Mouse (Mus musculus) heart, adult 10 weeks (tissue): ENCODE measurements around the gene Sntg2. TPM values are rescaled to one million over a fixed set of nuclear protein-coding genes. Genes with fewer than 3 reads are reported as not detected.

Experiments
- polyA plus RNA-seq: library from polyadenylated mRNA; stranded (reverse); fragments of 350-450 nt; fragmentation: Illumina TruSeq; extraction: RNeasy Lipid Tissue Mini Kit (QIAGEN cat#74804); gene quantifications from one replicate; pipeline ENCODE4 v1.2.3, GENCODE M21; 2014; ENCODE audit warnings: low read depth, low replicate concordance

Gene Sntg2
- 0.55 TPM for polyA plus RNA-seq

DNA sequence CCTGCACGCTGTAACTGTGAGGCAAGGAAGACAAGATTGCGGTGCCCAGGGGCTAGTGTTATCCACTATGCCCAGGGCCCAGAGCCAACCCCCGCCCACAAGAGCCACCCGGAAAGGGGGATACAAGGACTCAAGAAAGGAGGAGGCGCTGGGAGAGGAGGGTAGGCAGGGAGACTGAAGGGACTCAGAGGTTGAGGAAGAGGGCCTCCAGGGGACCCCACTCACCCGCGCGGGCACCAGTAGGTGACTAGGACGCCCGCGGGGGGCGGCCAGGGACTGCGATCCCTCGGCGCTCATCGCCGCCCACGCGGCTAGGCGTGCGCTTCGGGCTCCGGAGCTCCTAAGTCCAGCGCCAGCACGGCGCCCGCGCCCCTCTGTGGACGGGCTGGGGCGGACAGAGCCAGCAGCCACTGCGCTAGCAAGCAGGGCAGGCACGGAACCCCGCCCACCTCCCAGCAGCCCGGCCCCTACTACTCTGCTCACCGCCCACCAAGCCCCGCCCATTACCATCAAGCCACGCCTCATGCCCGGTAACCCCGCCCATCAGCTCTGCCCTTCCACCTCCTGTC is at the start of gene Sntg2:
Sntg2 (minus strand) TSS at position 443 of the 569 bp plus-strand sequence.

DNA sequence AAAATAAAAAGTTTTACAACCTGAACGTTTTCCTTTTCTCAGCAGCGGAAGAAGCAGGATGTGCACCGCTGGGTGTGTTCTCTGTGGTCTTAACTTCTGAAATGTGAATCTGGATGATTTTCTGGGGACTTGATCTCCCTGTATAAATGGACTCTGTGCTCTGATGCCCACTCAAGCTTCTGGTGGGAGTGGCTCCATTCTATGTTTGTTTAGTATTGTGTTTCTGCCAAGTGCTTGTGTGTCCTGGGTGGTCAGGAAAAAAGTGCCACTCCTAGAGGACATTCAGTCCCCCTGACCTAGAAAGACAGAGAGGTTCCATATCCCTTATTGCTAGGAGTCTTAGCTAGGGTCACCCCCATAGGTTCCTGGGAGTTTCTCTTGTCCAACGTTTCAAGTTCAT is 240.7 kb downstream of the Sntg2 start, which contains the start of gene Tpo:
Tpo (minus strand) TSS at position 101 of the 400 bp plus-strand sequence.

Other genes with a start within 250 kb of the Sntg2 start
- not detected for gene Tpo, start 240.8 kb downstream of the Sntg2 start, polyA plus RNA-seq
- gene Tmem18, start 211.1 kb upstream of the Sntg2 start, polyA plus RNA-seq: 14.4 TPM